Mouse (Mus musculus) heart, embryonic 10.5 days (tissue): ENCODE data around the gene Cavin2. TPM values are rescaled to one million over a fixed set of nuclear protein-coding genes. Genes with fewer than 3 reads are reported as not detected.
A peak's percentile ranks its signal among the peaks of the same experiment; 100 is the strongest.

Source experiments
- DNase-seq: peaks from one replicate; pipeline ENCODE4 v3.0.0-alpha.2; 2017; ENCODE audit warnings: low spot score
- H3K27ac ChIP-seq: fragments of 300-500 bp; sonication (generic); 2 replicates; pipeline ENCODE4 v1.5.1; 2016; ENCODE audit warnings: mild to moderate bottlenecking
- H3K27me3 ChIP-seq: fragments of 300-500 bp; sonication (generic); 2 replicates; pipeline ENCODE4 v1.6.1; 2016; ENCODE audit warnings: mild to moderate bottlenecking; ENCODE audit not compliant: poor library complexity, insufficient read depth, severe bottlenecking
- H3K36me3 ChIP-seq: fragments of 300-500 bp; sonication (generic); 2 replicates; pipeline ENCODE4 v1.6.1; 2016; ENCODE audit warnings: mild to moderate bottlenecking, moderate library complexity
- H3K4me1 ChIP-seq: fragments of 300-500 bp; sonication (generic); 2 replicates; pipeline ENCODE4 v1.6.1; 2016; ENCODE audit warnings: mild to moderate bottlenecking
- H3K4me3 ChIP-seq: fragments of 300-500 bp; sonication (generic); 2 replicates; pipeline ENCODE4 v1.5.1; 2016; ENCODE audit warnings: mild to moderate bottlenecking, moderate library complexity
- H3K9me3 ChIP-seq: fragments of 300-500 bp; sonication (generic); 2 replicates; pipeline ENCODE4 v1.6.1; 2016; ENCODE audit warnings: mild to moderate bottlenecking, moderate library complexity
- WGBS: fragments of 180-500 bp; shearing (Covaris S2); methylation state at CpG from one replicate; pipeline ENCODE4 v1.1.7; 2016; 5-methylcytosine and 5-hydroxymethylcytosine counted together
- polyA plus RNA-seq: library from polyadenylated mRNA; unstranded; fragments of >200 nt; fragmentation: Nextera tagmentation; extraction: Ambion mirVana; gene quantifications from 2 replicates; pipeline ENCODE4 v1.2.1, GENCODE M21; 2016

The Cavin2 gene
- polyA plus RNA-seq, 1 experiment from 2014 or later: 53.5 TPM

- Histone ChIP-seq H3K36me3 (no peaks in the 10 kb centered on the region), H3K27me3 (no peaks in the 10 kb centered on the region), H3K4me1 (peaks cover 36% of the 10 kb centered on the region), H3K27ac (peak overlapping the region; percentile 88), H3K9me3 (no peaks in the 10 kb centered on the region), H3K4me3 (peak overlapping the region; percentile 55)
- WGBS: 13% methylated on average over 18 of the region's 18 CpGs
- peak; percentile 92 for DNase-seq
Measured at GRCm38 (mm10) chr1:51333557-51334285, 44.8 kb downstream of the Cavin2 start.

- Histone ChIP-seq H3K36me3 (no peaks in the 10 kb centered on the region), H3K9me3 (no peaks in the 10 kb centered on the region), H3K27me3 (no peaks in the 10 kb centered on the region), H3K4me1 (peaks cover 36% of the 10 kb centered on the region), H3K4me3 (peak overlapping the region; percentile 55), H3K27ac (peak overlapping the region; percentile 82)
- WGBS: 22% methylated on average over 6 of the region's 6 CpGs
- DNase-seq: peak; percentile 83
Measured at GRCm38 (mm10) chr1:51334289-51334688, 45.4 kb downstream of the Cavin2 start.

GRCm38 (mm10) chr1:51335081-51335480, 46.2 kb downstream of the Cavin2 start:
- Histone ChIP-seq H3K36me3 (no peaks in the 10 kb centered on the region), H3K27me3 (no peaks in the 10 kb centered on the region), H3K4me3 (no peak overlapping the region), H3K27ac (no peak overlapping the region), H3K4me1 (peaks cover 36% of the 10 kb centered on the region), H3K9me3 (no peaks in the 10 kb centered on the region)
- peak; percentile 73 for DNase-seq
- 79% methylated on average over 2 of the region's 2 CpGs for WGBS

GRCm38 (mm10) chr1:51344160-51344559, 55.2 kb downstream of the Cavin2 start:
- WGBS: 69% methylated on average over 3 of the region's 3 CpGs
- Histone ChIP-seq H3K4me3 (no peak overlapping the region), H3K27ac (no peak overlapping the region), H3K9me3 (no peaks in the 10 kb centered on the region), H3K36me3 (no peaks in the 10 kb centered on the region), H3K4me1 (no peaks in the 10 kb centered on the region), H3K27me3 (no peaks in the 10 kb centered on the region)
- no peak for DNase-seq

GRCm38 (mm10) chr1:51347596-51347995, 58.7 kb downstream of the Cavin2 start:
- no peak for DNase-seq
- Histone ChIP-seq H3K4me3 (no peak overlapping the region), H3K36me3 (no peaks in the 10 kb centered on the region), H3K27me3 (no peaks in the 10 kb centered on the region), H3K9me3 (no peaks in the 10 kb centered on the region), H3K27ac (no peak overlapping the region), H3K4me1 (no peaks in the 10 kb centered on the region)
- WGBS: 89% methylated on average over 3 of the region's 3 CpGs

GRCm38 (mm10) chr1:51348631-51349030, 59.7 kb downstream of the Cavin2 start:
- H3K27ac ChIP-seq: no peak overlapping the region
- no peak overlapping the region for H3K4me3 ChIP-seq
- no peak for DNase-seq
- WGBS: 87% methylated on average over 7 of the region's 7 CpGs
- no peaks in the 10 kb centered on the region for H3K27me3 ChIP-seq
- no peaks in the 10 kb centered on the region for H3K9me3 ChIP-seq
- H3K36me3 ChIP-seq: no peaks in the 10 kb centered on the region
- H3K4me1 ChIP-seq: no peaks in the 10 kb centered on the region

GRCm38 (mm10) chr1:51349291-51349967, 60.5 kb downstream of the Cavin2 start:
- H3K36me3 ChIP-seq: no peaks in the 10 kb centered on the region
- no peak for DNase-seq
- no peak overlapping the region for H3K27ac ChIP-seq
- H3K27me3 ChIP-seq: no peaks in the 10 kb centered on the region
- H3K4me3 ChIP-seq: no peak overlapping the region
- no peaks in the 10 kb centered on the region for H3K4me1 ChIP-seq
- no peaks in the 10 kb centered on the region for H3K9me3 ChIP-seq
- WGBS: 62% methylated on average over 7 of the region's 7 CpGs

Other genes with a start within 250 kb of the Cavin2 start
- gene Nabp1, start 189.3 kb downstream of the Cavin2 start, polyA plus RNA-seq: 18.8 and 21.5 TPM in 2 replicates